Comparison of ENCODE assay signal across 30 mouse cellular contexts in the genomic region with DNA sequence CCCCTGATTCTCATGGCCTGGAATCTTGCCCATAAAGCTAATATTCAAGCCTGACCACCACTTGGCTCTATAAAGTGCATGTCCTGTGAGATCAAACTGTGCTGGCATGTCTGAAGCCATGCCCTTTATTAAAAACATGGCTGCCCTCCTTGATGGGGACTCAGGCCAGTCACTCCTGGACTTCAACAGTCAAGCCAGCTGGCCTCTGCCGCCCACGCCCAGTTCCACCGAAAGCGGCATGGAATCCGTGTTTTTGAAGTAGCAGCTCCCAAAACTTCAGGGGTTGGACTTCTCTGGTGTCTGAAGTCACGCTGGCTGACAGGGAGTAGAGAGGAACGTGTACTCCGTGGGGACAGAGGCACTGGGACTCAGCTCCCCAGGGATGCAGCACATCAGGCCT. TPM values are rescaled to one million over a fixed set of nuclear protein-coding genes. Genes with fewer than 3 reads are reported as not detected.
"Had no signal": no experiment of that assay in that cellular context is flagged by ENCODE, and none has a peak within 500 bp of the region (broad histone marks: within the 10 kb centered on the region; RNA-seq: fewer than 3 reads in every experiment).

No protein-coding gene starts in this region.

- H3K4me2 ChIP-seq: heart, embryonic 12.5 days; hindbrain, embryonic 12.5 days; hindbrain, embryonic 14.5 days; intestine, embryonic 15.5 days; limb, embryonic 12.5 days; liver, embryonic 11.5 days had no signal

- H3K9ac ChIP-seq: heart, embryonic 12.5 days; hindbrain, embryonic 12.5 days; hindbrain, embryonic 14.5 days; intestine, embryonic 15.5 days; limb, embryonic 12.5 days; liver, embryonic 14.5 days had no signal

- DNase-seq: gastrocnemius, adult 2 months; gastrocnemius, postnatal 10 days; gastrocnemius, postnatal 25 days; heart, adult 18-20 months; heart, postnatal 10 days; heart, postnatal 4 days; kidney, adult 18-20 months; kidney, adult 8-10 months; kidney, postnatal 10 days; kidney, postnatal 25 days; kidney, postnatal 4 days had no signal

- H3K9me3 ChIP-seq: heart, embryonic 10.5 days; heart, embryonic 12.5 days; hindbrain, embryonic 10.5 days; hindbrain, embryonic 12.5 days; intestine, embryonic 15.5 days; limb, embryonic 10.5 days; limb, embryonic 12.5 days had no signal

- ATAC-seq: hindbrain, embryonic 16.5 days; inflammation-experienced regulatory T-cells, adult 6 months; intestine, embryonic 15.5 days; intestine, postnatal 0 days had no signal

- H3K27me3 ChIP-seq: hindbrain, embryonic 12.5 days; intestine, embryonic 15.5 days; limb, embryonic 12.5 days had no signal

- H3K36me3 ChIP-seq: heart, embryonic 12.5 days; intestine, embryonic 15.5 days; limb, embryonic 10.5 days; limb, embryonic 12.5 days had no signal

- H3K4me3 ChIP-seq: gastrocnemius, adult 2 months; heart, embryonic 10.5 days; heart, embryonic 12.5 days; hindbrain, embryonic 10.5 days; hindbrain, embryonic 12.5 days; intestine, embryonic 15.5 days; layer of hippocampus, adult 2 months; left cerebral cortex, adult 2 months; limb, embryonic 10.5 days; limb, embryonic 12.5 days had no signal

- H3K27ac ChIP-seq: gastrocnemius, adult 2 months; heart, embryonic 10.5 days; hindbrain, embryonic 10.5 days; hindbrain, embryonic 12.5 days; hindbrain, embryonic 14.5 days; intestine, embryonic 15.5 days; layer of hippocampus, adult 2 months; left cerebral cortex, adult 2 months; limb, embryonic 10.5 days; limb, embryonic 12.5 days; liver, embryonic 14.5 days had no signal

RNA-seq across cellular contexts. Expression of gene Gm11985, which starts 40.8 kb away (rescaled TPM):
- polyA plus RNA-seq: heart, embryonic 12.5 days; heart, embryonic 14.5 days; heart, embryonic 16.5 days; hindbrain, embryonic 10.5 days; hindbrain, embryonic 12.5 days; hindbrain, embryonic 14.5 days; hindbrain, embryonic 16.5 days; inflammation-experienced regulatory T-cells, adult 6 months; intestine, embryonic 15.5 days; intestine, postnatal 0 days; kidney, embryonic 14.5 days; limb, embryonic 10.5 days; limb, embryonic 12.5 days; liver, embryonic 11.5 days; liver, embryonic 14.5 days; liver, embryonic 16.5 days had no signal

RNA-seq across cellular contexts. Expression of gene Igfbp1, which starts 50.0 kb away (rescaled TPM):
- polyA plus RNA-seq: heart, embryonic 14.5 days; hindbrain, embryonic 14.5 days; inflammation-experienced regulatory T-cells, adult 6 months had no signal
